Mouse (Mus musculus): ENCODE measurements around the gene Zbtb42.
A peak's percentile ranks its signal among the peaks of the same experiment; 100 is the strongest.

DNA sequence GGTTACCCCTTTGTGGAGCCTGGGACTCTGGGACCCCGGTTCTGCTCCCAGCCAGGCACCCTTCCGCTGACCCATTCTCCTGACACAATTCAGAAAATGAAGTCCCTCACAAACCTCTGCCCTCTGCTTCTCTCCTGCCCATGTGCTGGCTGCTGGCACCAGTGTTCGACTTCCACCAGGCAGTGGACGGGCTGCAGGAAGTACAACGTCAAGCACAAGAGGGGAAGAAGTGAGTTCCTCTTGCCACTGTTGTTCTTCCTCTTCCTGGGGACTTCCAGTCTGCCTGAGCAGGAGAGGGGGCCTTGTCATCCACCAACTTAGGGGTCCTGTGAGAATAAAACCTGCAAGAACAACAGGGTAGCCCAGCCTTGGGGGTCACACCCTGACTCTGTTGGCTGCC lies 45.7 kb upstream of the Zbtb42 start:
- no peak for TF ChIP-seq CTCF (IDR thresholded peaks at IDR 0.05; ENCODE audit: control insufficient read depth, insufficient read depth, low read length)
- 0 out of 2 replicates have a peak, but pooled peaks have one; percentile 41 for TF ChIP-seq POLR2A (IDR thresholded peaks at IDR 0.05; ENCODE audit: borderline replicate concordance, control insufficient read depth, low read depth, low read length)

Data from bone marrow, adult 2 months (tissue).